Mouse (Mus musculus) heart, postnatal 25 days (tissue): ENCODE results near the gene Mgea5. TPM values are rescaled to one million over a fixed set of nuclear protein-coding genes. Genes with fewer than 3 reads are reported as not detected.
"Not testable (repeated sequence)": the region's sequence is repeated elsewhere in the genome, so short reads cannot be mapped to it uniquely, and the experiment has no call there.

Source experiments
- DNase-seq: peaks from one replicate; pipeline ENCODE4 v3.0.0; 2022; ENCODE audit warnings: low spot score
- intact Hi-C: fragments of 180-260 bp; cut with DNase I; formaldehyde crosslinking; loops from one replicate; pipeline ENCODE4 v1.15.1; 2025
- total RNA-seq, 2 experiments: library from RNA; stranded (reverse); gene quantifications; 2 replicates each; pipeline ENCODE4 v1.2.3; 2021

Gene Mgea5
- total RNA-seq, result 10 to 100 TPM; 61.6 to 71.0 TPM

- intact Hi-C loops, result loop anchor here (2.0 kb wide), 1 partner anchor 35 kb away; the partner anchor contains the start of gene Npm3
- DNase-seq, result peak; percentile 98
Observed at GRCm38 (mm10) chr19:45783181-45783932, at the start of gene Mgea5. Mgea5 (minus strand) TSS chr19:45783837.

DNA sequence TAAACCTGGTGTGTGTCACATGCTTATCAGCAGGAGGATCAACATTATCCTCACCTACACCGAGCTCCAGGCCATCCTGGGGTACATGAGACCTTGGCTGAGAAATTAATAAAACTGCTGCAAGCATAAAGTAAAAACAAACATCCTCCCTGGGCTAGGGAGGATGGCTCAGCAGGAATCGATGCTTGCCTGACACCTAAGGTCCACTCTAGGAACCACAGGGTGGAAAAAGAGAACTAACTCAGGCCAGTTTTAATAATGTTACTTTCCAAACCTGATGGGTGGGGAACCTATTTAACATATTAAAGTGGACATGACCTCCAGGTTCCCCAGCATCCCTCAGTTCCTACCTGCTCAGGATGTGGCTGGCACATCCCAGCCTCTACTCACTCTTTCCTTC, 47.0 kb upstream of the Mgea5 start:
- intact Hi-C loops, result no loop called here

DNA sequence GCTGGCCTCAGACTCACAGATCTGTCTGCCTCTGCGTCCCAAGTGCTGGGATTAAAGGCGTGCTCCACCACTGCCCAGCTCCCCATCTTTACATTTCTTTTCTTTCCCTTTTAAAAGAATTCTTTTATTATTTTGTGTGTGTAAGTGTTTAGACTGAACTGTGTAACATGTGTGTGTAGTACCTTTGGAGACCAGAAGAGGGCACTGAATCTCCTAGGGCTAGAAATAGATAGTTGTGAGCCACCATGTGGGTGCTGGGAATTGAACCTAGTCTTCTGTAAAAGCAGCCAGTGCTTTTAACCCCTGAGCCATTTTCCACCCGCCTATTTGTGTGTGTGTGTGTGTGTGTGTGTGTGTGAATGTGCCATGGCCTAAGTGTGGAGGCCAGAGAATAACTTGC, 44.1 kb upstream of the Mgea5 start:
- no peak for DNase-seq
- intact Hi-C loops, result no loop called here

More for the DNA sequence above, 47.0 kb upstream of the Mgea5 start:
- DNase-seq, result no peak

DNA sequence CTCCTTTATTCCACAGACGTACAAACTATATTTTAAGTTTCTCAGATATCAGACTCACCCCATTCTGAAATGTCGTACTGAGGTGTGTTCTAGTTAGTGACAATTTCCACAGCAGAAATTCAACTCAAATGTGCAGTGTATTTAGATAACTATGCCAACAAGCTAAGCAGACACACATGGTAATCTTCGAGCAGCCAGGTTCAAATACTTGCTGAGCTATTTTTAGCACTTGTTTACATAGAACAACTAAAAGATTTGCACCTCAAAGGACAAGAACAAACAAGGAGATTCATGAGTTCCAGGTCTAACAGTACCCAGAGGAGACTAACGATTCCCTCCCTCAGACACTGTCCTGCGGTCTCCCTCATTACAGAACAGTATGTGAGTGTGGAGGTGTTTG, 43.5 kb upstream of the Mgea5 start:
- no peak for DNase-seq
- intact Hi-C loops, result no loop called here

DNA sequence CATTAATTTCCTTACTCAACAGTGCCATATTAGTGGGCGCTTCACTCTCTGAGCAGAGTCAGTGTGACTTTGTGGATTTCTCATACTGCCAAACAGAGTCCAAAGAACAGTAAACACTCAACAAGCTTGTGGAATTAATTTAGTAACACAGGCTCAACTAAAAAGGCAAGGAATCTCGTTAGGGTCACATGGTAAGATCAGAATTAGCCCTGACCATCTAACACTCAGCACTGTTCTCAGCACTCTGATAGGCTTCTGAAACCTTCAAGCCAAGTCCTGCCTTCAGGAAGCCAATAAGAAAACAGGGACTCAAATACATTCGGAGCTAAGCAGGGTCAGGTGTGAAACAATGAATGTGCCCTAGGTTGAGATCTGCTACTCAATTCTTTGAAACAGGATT, 42.5 kb upstream of the Mgea5 start:
- no peak for DNase-seq
- intact Hi-C loops, result no loop called here

DNA sequence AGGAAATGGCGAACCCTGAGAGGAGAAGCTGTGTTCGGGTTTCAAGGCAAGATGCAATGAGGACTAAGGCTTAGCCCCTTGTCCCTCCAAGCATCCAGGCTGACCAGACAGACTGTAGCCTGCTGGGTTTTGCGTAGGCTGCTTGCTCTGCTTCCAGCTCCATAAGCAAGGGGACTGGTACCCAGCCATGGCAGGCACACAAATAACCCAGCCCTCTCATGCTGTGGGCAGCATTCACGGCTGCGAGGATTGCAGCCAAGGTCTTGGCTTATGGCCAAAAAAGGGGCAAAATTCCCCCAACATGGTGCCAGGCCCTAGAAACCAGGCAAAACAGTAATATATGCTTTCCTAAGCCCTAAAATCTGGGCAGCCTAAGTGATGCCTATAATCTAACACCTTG, 38.2 kb upstream of the Mgea5 start:
- DNase-seq, result no peak
- intact Hi-C loops, result no loop called here

DNA sequence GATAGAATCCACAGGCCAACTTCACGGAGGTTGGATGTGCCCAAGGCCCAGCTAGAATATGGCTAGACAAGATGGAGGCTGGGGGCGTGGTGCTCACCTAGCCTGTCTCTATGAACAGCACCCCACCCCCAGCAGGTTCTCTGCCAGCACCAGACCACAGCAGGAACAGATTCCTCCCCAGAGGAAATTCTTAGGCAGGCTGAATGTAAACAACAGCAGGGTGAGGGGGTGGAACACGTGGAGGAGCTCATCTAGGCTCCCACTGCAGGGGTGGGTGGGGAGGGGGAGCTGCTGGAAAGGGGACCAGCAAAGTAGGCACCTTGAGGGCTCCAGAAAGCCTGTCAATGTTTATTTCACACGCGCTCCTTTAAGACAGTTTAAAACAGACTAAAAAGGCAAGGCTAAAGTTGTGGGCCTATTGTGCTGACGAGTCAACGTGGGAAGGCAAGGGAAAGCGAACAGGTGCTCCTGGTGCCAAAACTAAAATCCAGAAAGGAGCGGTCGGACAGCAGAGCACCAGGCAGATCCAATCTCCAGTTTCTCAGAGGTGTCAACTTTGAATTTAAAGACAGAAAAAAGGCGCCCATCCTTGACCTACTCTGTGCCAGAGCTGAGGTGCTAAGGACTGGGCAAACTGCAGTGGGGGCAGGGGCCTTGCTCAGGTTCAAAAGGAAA, 34.3 kb upstream of the Mgea5 start:
- intact Hi-C loops, result no loop called here
- no peak for DNase-seq

DNA sequence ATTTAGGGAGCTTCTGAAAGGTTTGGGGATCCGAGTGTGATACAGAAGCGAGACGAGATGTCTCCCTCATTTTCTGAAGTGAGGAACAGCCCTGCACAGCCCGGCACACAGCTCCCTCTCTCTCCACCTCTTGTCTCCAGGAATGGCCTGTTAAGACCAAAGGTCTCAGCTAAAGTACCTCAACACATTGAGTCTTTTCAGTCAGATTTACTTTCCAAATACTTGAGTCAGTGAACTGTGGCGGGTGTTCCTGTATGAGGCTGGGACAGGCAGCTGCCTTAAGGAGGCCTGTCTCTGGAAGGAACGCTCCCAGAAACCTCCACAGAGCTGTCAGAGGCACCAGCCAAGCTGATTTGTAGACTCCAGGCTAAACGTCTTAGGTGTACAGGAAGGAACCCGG, 33.1 kb upstream of the Mgea5 start:
- intact Hi-C loops, result no loop called here
- no peak for DNase-seq

DNA sequence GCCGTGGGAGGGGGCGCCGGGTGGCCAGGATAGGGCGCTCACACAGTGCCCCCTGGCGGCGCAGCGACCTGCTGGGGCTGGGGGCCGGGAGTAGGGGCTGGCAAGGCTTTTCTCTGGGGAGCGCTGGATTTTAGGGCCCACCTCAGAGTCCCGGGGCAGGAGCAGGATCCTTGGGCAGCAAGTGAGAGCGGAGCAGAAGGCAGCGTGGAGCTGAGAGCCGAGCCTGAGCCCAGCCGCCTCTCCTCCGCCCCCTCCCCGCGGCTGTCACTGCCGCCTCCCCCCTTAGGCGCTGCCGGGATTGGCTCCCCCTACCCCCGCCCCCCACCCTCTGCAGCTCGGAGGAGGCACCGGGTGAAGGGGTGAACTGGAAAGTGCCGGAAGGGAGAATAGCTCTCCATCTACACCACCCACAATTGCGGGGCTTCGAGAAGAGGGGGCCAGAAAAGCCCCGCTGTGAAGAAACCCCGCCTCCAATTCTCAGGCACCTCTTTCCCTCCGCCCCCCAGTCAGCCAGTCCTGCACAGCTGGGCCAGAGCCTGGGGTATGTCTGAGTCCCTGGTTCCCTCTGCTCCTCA, 32.3 kb upstream of the Mgea5 start, which contains the start of gene Kcnip2:
Gene Kcnip2, minus strand, starts transcription at position 231 of the 575 bp plus-strand sequence.
- intact Hi-C loops, result no loop called here
- no peak for DNase-seq

DNA sequence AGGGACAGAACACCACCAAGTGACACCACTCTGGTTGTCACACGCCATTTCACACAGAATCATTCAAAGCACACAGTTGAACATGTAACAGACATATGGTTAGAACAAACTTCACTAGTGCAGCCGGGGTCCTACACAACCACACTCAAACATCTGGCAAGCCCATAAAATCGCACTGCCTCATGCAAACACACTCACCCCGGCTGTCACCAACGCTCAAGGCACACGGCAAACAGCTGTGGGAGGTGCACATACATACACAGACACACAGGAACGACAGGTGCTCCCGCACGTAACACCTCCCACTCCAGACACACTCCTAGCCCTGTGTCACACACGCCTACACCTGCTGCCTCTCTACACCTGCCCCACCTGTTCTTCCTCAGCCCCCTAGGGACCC, 31.5 kb upstream of the Mgea5 start:
- intact Hi-C loops, result no loop called here
- DNase-seq, result no peak

- no peak for DNase-seq
- intact Hi-C loops, result loop anchor here (2.0 kb wide), 2 partner anchors 139 to 201 kb away; no protein-coding TSS in a partner anchor
Observed at GRCm38 (mm10) chr19:45813801-45814200, 30.2 kb upstream of the Mgea5 start.

DNA sequence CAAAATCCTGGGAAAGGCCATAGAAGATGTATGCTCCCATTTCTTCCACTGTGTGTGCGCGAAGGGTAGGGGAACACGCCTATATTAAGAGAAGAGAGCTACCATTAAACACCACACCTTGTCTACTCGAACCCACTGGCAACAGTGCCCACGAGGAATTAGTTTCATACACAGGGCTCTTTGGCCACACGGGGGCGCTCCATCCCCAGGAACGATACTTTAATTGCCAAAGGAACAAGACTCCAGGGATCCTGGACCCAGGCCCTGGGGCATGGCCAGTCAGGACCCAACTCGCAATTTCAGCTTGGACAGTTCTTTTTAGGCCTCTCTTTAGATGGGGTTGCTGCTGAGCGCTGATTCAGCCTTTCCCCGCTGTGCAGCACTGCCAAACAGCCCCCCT, 29.6 kb upstream of the Mgea5 start:
- intact Hi-C loops, result loop anchor here (2.0 kb wide), 2 partner anchors 140 to 202 kb away; no protein-coding TSS in a partner anchor
- DNase-seq, result no peak

GRCm38 (mm10) chr19:45812673-45813252, 29.1 kb upstream of the Mgea5 start:
- intact Hi-C loops, result loop anchor here (2.0 kb wide), 2 partner anchors 140 to 202 kb away; no protein-coding TSS in a partner anchor
- DNase-seq, result no peak

DNA sequence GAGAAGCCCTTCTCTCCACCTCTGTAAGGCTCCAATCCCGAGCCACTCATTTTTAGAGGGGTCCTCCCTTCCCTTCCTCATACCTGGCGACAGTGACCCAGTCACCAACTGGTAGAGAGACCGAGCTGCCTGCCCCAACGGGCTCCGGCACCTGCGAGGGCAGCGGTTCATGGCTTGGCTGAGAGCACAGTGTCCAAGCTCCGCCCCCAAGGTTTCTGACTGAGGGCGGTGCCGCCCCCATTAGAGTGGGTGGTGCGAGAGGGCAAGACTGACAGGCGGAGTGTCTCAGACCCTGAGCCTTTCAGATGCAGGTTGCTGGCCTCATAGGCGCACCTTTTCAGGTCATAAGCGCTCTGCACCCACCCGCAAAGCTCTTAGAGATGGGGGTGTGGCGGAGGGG, 28.5 kb upstream of the Mgea5 start:
- intact Hi-C loops, result loop anchor here (2.0 kb wide), 2 partner anchors 141 to 203 kb away; no protein-coding TSS in a partner anchor
- DNase-seq, result no peak

- intact Hi-C loops, result no loop called here
- DNase-seq, result no peak
Observed at GRCm38 (mm10) chr19:45811028-45811674, 27.5 kb upstream of the Mgea5 start.

GRCm38 (mm10) chr19:45807732-45808131, 24.1 kb upstream of the Mgea5 start:
- intact Hi-C loops, result no loop called here
- DNase-seq, result no peak

DNA sequence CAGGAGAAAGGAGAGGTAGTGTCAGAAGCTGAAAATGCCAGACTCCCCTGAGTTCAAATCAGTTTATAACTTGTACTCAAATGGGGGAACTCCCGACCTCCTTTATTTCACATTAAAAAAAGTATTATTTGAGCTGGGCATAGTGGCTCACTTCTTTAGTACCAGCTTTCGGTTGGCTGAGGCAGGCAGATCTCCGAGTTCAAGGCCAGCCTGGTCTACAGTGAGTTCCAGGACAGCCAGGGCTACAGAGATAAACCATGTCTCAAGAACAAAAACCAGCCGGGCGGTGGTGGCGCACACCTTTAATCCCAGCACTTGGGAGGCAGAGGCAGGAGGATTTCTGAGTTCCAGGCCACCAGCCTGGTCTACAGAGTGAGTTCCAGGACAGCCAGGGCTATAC, 22.2 kb upstream of the Mgea5 start:
- intact Hi-C loops, DNase-seq: not testable (repeated sequence)

DNA sequence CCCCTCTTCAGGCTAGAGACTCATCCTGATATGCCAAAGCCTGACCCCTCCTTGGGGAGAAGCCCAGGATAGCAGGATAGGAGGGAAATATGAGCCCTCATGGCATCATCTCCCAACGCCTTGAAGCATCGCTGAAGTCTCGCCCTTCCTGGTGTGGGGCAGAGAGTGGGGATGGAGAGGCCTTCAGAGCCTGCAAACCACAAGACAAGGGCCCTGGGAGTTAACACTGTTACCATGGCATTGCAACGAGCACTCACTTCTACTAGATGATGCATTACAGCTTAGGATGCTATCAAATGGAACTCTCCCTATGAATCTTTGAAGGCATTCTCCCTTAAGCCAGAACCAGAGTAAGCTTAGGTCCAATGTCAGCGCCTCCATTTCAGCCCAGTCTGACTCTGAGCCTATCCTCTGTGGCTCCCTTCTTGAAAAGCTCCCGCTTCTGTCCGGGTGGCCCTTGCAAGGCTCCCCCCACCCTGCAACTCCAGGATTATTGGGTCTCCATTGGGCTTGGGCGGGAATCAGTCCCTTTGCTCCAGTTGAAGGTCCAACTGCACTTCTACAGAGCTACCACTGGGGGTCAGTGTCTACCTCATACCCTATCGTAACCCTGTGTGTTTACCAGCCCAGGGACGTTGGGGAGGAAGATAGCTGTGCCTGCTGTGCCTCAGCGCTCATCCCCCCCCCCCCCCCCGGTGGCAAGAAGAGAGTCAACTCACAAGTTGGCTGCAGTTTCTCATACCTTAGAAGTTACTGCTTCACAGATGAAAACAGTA, 21.1 kb upstream of the Mgea5 start:
- no peak for DNase-seq
- intact Hi-C loops, result no loop called here

GRCm38 (mm10) chr19:45803408-45803807, 19.8 kb upstream of the Mgea5 start:
- intact Hi-C loops, result no loop called here
- no peak for DNase-seq
